Mouse (Mus musculus): ENCODE data around the gene Hectd1. TPM values are rescaled to one million over a fixed set of nuclear protein-coding genes. Genes with fewer than 3 reads are reported as not detected.

Hectd1 gene
- polyA plus RNA-seq, 1 experiment from 2014 or later = 37.0 TPM

DNA sequence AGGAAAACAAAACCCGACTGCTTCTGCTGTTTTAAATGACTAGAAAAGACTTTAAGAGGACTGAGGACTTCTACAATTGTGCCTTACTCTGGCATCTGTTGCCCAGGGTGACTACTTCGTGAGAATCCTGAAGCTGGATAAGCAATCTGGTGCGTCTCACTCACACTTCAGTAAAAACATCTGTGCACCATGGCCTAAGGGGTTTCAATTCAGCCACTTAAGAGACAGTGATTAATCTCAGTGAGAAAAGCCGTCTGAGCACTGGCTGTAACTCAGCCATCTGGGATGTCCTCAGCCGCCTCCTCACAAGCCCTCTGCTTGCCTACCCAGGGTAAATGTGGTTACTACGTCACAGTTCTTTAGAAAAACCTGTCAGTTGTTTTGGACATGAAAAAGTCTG is 84.4 kb downstream of the Hectd1 start:
- no peak overlapping the region for H3K4me2 ChIP-seq (replicated peaks)
- H3K9ac ChIP-seq (replicated peaks) = no peak overlapping the region
- no peak overlapping the region for H3K27ac ChIP-seq
- no peak overlapping the region for H3K4me3 ChIP-seq (replicated peaks)
- ATAC-seq = 0 out of 2 replicates have a peak, but pooled peaks have one; percentile 53
- no peaks in the 10 kb centered on the region for H3K9me3 ChIP-seq
- H3K36me3 ChIP-seq = peaks cover 73% of the 10 kb centered on the region
- H3K4me1 ChIP-seq (replicated peaks) = no peaks in the 10 kb centered on the region
- WGBS = 63% methylated on average over 6 of the region's 6 CpGs
- H3K27me3 ChIP-seq = no peaks in the 10 kb centered on the region

DNA sequence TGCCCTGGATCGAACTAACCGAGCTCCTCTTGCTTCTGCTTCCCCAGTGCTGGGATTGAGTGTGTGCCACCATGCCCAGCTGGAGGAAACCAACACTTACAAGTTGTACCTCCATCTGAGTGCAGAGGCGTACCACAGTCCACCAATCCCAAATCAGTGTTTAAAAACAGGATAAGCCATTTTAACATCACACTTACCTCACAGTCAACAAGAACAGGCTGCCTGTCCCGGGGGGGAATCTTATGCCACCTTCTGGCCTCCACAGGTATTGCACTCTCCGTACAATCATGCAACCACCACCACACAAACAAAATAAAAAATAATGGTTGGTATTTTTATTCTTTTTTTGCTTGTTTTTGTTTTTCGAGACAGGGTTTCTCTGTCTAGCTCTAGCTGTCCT is 87.6 kb downstream of the Hectd1 start:
- H3K9me3 ChIP-seq = no peaks in the 10 kb centered on the region
- no peaks in the 10 kb centered on the region for H3K27me3 ChIP-seq
- no peak for ATAC-seq
- WGBS = 84% methylated on average over 6 of the region's 6 CpGs
- H3K36me3 ChIP-seq = peaks cover 49% of the 10 kb centered on the region
- no peak overlapping the region for H3K27ac ChIP-seq
- no peaks in the 10 kb centered on the region for H3K4me1 ChIP-seq (replicated peaks)
- H3K4me3 ChIP-seq (replicated peaks) = no peak overlapping the region
- no peak overlapping the region for H3K9ac ChIP-seq (replicated peaks)
- H3K4me2 ChIP-seq (replicated peaks) = no peak overlapping the region

DNA sequence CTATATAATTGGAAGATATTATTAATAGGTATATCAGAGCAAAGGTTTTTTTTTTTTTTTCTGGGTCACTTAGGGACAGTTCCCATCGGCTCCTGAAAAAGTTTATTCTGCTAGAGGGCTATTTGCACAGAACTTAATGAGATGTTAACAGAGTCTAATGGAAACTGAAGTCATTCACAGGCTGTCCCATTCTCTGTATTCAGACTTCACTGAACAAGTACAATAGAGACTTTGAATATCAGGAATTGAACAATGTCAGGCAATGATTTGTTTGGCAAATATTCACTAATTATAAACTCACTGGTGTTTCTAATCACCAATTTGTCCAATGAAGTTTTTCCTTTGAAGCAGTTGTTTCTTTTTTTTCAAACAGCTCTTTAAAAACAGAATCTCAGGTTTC is 92.5 kb downstream of the Hectd1 start:
- WGBS = 35% methylated on average over 1 of the region's 1 CpGs
- no peak overlapping the region for H3K4me2 ChIP-seq (replicated peaks)

DNA sequence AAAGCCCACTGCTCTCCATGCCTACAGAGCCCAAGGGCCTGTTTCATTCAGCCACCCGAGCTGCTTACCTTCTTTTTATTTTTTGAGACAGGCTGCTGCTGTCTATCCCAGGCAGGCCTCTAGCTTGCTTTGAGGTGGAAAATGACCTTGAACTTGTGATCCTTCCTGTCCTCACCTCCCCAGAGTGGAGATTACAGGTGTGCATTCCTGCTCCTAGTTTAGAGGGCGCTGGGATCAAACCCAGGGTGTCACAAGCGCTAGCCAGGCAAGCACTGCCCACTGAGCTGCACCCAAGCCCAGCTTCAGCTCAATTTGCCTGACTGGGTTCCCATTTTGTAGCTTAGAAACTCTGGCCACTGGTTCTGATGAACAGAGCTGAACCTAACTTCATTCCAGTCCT is 93.0 kb downstream of the Hectd1 start:
- Histone ChIP-seq H3K4me1 (replicated peaks) (no peaks in the 10 kb centered on the region), H3K27ac (no peak overlapping the region), H3K27me3 (no peaks in the 10 kb centered on the region), H3K4me3 (replicated peaks) (no peak overlapping the region), H3K4me2 (replicated peaks) (no peak overlapping the region), H3K9me3 (no peaks in the 10 kb centered on the region), H3K36me3 (peaks cover 6% of the 10 kb centered on the region; the same call in 1 of the 2 replicates), H3K9ac (replicated peaks) (no peak overlapping the region)
- WGBS = 73% methylated on average over 3 of the region's 3 CpGs
- ATAC-seq = no peak

More for the DNA sequence above, 92.5 kb downstream of the Hectd1 start:
- Histone ChIP-seq H3K9me3 (no peaks in the 10 kb centered on the region), H3K9ac (replicated peaks) (no peak overlapping the region), H3K4me3 (replicated peaks) (no peak overlapping the region), H3K27ac (no peak overlapping the region), H3K4me1 (replicated peaks) (no peaks in the 10 kb centered on the region), H3K27me3 (no peaks in the 10 kb centered on the region), H3K36me3 (peaks cover 11% of the 10 kb centered on the region; the same call in 1 of the 2 replicates)
- no peak for ATAC-seq

DNA sequence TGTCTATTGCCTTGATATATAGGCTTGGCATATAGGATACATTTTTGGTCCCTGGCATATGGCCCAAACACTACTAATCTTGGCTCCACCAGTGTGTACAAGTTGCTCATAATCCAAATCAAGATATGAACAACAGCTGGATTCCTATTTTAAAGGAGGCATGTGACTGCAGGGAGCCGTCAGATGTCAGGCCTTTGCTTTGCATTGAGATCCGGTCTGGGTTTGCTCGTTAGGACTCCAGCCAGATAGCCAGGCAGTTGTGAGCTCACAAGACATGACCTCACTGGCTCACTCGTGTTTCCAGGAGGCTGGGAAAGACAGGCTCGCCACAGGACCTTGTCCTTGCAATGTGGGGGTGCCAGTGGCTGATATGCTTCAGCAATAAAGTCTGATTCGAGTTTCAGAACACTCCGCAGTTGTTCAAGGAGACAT is 93.5 kb downstream of the Hectd1 start:
- Histone ChIP-seq H3K4me1 (replicated peaks) (no peaks in the 10 kb centered on the region), H3K36me3 (peaks cover 9% of the 10 kb centered on the region), H3K4me2 (replicated peaks) (no peak overlapping the region), H3K9me3 (no peaks in the 10 kb centered on the region), H3K9ac (replicated peaks) (no peak overlapping the region), H3K27ac (no peak overlapping the region), H3K4me3 (replicated peaks) (no peak overlapping the region), H3K27me3 (no peaks in the 10 kb centered on the region)
- no peak for ATAC-seq
- 59% methylated on average over 7 of the region's 7 CpGs for WGBS

DNA sequence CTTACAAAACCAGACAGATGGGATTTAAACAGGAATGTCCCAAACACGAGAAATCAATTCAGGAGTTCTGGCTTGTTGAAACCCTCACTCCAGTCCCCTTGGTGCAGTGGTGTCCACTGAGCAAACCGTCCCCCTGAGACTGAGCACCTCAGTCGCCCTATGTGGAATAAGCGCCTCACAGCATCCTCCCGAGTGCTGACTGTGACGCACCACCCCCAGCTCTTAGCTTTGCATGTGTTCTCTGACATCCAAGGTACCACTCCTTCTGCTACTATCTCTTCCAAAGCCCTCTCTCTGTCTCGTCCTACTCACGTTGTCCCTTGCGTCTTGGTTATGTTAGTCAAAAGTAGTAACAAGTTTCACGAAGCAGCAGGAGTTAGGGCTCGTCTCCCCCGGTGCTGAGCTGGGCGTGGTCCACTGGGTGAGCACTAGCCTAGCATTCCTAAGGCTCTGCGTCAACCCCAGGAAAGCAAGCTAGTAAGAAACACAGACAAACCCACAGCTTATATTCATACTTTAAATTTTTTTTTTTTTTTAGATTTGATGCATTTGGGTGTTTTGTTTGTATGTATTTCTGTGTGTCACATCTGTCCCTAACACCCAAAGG is 94.6 kb downstream of the Hectd1 start:
- WGBS = 81% methylated on average over 14 of the region's 14 CpGs
- H3K4me1 ChIP-seq (replicated peaks) = no peaks in the 10 kb centered on the region
- H3K4me2 ChIP-seq (replicated peaks) = no peak overlapping the region
- H3K9me3 ChIP-seq = no peaks in the 10 kb centered on the region
- H3K27ac ChIP-seq = no peak overlapping the region
- ATAC-seq = no peak
- no peak overlapping the region for H3K4me3 ChIP-seq (replicated peaks)
- peaks cover 12% of the 10 kb centered on the region for H3K36me3 ChIP-seq
- H3K27me3 ChIP-seq = no peaks in the 10 kb centered on the region
- H3K9ac ChIP-seq (replicated peaks) = no peak overlapping the region

DNA sequence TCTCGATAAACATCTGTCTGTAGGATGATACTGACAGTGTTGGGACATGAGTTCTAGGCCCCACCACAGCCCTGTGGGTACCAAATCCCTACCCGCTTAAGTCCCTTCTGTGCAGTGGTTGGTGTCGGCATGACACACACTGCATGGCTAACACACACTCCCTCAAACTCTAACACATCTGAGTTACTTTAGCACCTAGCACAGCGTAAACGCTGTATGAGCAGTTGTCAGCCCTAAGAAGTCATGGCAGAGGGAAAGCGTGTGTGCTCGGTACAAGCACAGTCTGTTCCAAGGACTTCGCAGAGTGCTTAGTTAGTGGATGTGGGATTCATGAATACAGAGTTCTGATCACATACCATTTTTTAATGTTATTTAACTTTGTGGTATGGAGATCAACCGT is 99.5 kb downstream of the Hectd1 start:
- no peaks in the 10 kb centered on the region for H3K27me3 ChIP-seq
- no peak overlapping the region for H3K4me3 ChIP-seq (replicated peaks)
- peaks cover 15% of the 10 kb centered on the region for H3K36me3 ChIP-seq
- no peak overlapping the region for H3K9ac ChIP-seq (replicated peaks)
- H3K4me2 ChIP-seq (replicated peaks) = no peak overlapping the region
- 96% methylated on average over 9 of the region's 9 CpGs for WGBS
- no peak overlapping the region for H3K27ac ChIP-seq
- no peaks in the 10 kb centered on the region for H3K4me1 ChIP-seq (replicated peaks)
- no peaks in the 10 kb centered on the region for H3K9me3 ChIP-seq
- no peak for ATAC-seq

DNA sequence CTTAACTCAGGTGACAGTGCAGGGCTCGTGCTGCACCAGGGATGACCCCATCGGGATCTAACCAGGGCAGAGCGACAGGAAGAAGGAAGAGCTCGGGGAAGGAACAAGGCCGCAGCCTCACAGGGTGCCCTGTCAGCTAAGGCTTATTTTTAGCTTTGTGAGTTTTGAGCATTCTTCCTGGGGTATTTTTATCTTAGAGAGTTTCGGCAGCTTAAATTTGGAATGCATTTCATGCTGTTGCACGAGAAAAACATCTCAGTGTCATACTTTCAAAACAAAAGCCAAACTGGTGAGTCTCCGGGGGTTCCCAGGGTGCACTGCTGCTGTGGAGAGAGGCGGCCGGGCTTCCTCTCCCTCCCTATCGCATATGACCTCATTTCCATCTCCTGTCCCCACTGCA is 100.3 kb downstream of the Hectd1 start:
- Histone ChIP-seq H3K27ac (no peak overlapping the region), H3K4me2 (replicated peaks) (no peak overlapping the region), H3K36me3 (peaks cover 14% of the 10 kb centered on the region), H3K9me3 (no peaks in the 10 kb centered on the region), H3K9ac (replicated peaks) (no peak overlapping the region), H3K27me3 (no peaks in the 10 kb centered on the region), H3K4me3 (replicated peaks) (no peak overlapping the region), H3K4me1 (replicated peaks) (no peaks in the 10 kb centered on the region)
- ATAC-seq = no peak
- WGBS = 79% methylated on average over 11 of the region's 11 CpGs

DNA sequence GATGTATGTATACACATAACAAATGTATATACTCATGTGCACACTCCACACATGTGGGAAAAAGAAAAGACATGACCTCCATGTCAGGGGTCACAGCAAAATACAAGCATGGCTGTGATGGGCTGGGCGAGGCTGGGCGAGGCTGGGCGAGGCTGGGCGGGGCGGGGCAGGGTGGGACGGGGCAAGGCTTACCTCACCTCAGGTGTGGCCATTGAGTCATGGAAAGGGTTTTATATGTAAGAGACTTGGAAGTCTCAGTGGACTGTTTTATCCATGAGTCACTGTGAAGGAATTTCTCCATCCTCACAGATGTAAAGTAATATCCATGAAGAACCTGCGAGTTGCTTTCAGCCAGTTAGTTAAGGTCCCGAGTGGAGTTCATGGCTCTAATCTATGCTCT is 107.5 kb downstream of the Hectd1 start:
- ATAC-seq = no peak
- WGBS = 94% methylated on average over 8 of the region's 8 CpGs

DNA sequence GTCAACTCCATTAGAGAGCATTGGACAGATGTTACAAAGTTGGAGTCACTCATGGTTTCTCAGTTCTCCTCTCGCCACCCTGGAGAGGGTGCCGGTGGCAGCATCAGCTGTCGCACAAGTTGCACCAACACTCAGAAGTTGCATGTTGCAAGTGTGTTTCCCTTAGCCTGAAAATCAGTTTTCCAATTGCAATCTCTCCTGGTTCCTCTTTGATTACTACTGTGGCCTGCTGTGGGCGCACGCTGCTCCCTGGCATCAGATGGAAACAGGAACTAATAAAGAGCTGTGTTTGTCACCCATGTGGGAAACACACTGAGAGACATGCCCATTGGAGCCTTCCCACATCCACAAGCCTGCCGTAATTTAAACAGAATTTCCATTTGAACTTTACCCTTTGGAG is 110.7 kb downstream of the Hectd1 start:
- H3K27ac ChIP-seq = no peak overlapping the region
- ATAC-seq = no peak
- H3K9me3 ChIP-seq = 0 out of 2 replicates have a peak, but pooled peaks cover under 1% of the 10 kb centered on the region
- peaks cover 20% of the 10 kb centered on the region for H3K36me3 ChIP-seq
- H3K4me2 ChIP-seq (replicated peaks) = no peak overlapping the region
- H3K9ac ChIP-seq (replicated peaks) = no peak overlapping the region
- no peaks in the 10 kb centered on the region for H3K27me3 ChIP-seq
- H3K4me1 ChIP-seq (replicated peaks) = no peaks in the 10 kb centered on the region; the same call in 1 of the 2 replicates
- no peak overlapping the region for H3K4me3 ChIP-seq (replicated peaks)
- 96% methylated on average over 6 of the region's 6 CpGs for WGBS

More for the DNA sequence above, 107.5 kb downstream of the Hectd1 start:
- no peaks in the 10 kb centered on the region for H3K27me3 ChIP-seq
- H3K4me3 ChIP-seq (replicated peaks) = no peak overlapping the region
- no peak overlapping the region for H3K9ac ChIP-seq (replicated peaks)
- no peaks in the 10 kb centered on the region for H3K9me3 ChIP-seq
- no peak overlapping the region for H3K27ac ChIP-seq
- peaks cover 32% of the 10 kb centered on the region for H3K36me3 ChIP-seq
- H3K4me1 ChIP-seq (replicated peaks) = no peaks in the 10 kb centered on the region; the same call in 1 of the 2 replicates
- H3K4me2 ChIP-seq (replicated peaks) = no peak overlapping the region

DNA sequence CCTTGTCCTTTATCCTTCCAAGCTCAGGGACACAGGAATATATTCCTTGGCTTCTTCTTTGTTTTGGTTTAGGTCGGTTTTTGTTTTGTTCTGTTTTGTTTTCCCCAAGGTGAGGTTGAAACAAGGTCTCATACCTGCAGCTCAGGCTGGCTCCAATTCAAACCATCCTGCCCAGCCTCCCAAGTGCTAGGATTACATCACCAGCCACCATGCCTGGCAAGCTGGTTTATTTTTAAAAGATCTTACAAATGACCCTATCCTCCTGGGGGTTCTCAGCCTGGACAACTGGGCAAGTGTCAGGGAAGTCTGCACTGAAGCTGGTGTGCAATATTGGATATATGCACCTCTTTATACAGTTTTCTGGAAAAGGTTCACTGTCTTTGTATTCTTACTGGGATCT is 116.7 kb downstream of the Hectd1 start:
- Histone ChIP-seq H3K4me1 (replicated peaks) (no peaks in the 10 kb centered on the region), H3K4me3 (replicated peaks) (no peak overlapping the region), H3K4me2 (replicated peaks) (no peak overlapping the region), H3K9ac (replicated peaks) (no peak overlapping the region), H3K36me3 (no peaks in the 10 kb centered on the region), H3K27me3 (no peaks in the 10 kb centered on the region), H3K27ac (no peak overlapping the region), H3K9me3 (0 out of 2 replicates have a peak, but pooled peaks cover 2% of the 10 kb centered on the region)
- WGBS = 93% methylated on average over 1 of the region's 1 CpGs
- ATAC-seq = no peak

DNA sequence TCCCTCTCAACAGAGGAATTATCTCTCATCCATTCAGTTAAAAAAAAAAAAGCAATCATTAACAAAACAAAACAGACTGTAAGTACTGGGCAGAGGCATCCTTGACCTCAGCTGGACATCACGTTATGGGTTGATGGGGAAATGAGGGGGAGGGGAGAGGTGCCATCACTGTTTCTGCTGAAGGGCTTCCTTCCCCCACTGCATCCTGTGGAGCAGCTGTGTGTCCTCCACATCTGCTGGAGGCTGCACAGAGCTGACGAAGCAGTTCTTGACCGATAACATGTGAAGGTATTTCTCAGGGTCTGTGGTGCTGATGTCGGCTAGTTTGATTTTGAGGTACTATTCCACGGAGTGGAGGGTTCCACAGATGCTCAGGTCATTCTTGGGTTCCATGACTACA is 119.2 kb downstream of the Hectd1 start:
- 82% methylated on average over 5 of the region's 5 CpGs for WGBS
- H3K27me3 ChIP-seq = no peaks in the 10 kb centered on the region
- H3K27ac ChIP-seq = no peak overlapping the region
- no peak overlapping the region for H3K4me3 ChIP-seq (replicated peaks)
- no peak overlapping the region for H3K4me2 ChIP-seq (replicated peaks)
- no peak for ATAC-seq
- H3K4me1 ChIP-seq (replicated peaks) = no peaks in the 10 kb centered on the region
- no peak overlapping the region for H3K9ac ChIP-seq (replicated peaks)
- H3K9me3 ChIP-seq = 0 out of 2 replicates have a peak, but pooled peaks cover 2% of the 10 kb centered on the region
- no peaks in the 10 kb centered on the region for H3K36me3 ChIP-seq

DNA sequence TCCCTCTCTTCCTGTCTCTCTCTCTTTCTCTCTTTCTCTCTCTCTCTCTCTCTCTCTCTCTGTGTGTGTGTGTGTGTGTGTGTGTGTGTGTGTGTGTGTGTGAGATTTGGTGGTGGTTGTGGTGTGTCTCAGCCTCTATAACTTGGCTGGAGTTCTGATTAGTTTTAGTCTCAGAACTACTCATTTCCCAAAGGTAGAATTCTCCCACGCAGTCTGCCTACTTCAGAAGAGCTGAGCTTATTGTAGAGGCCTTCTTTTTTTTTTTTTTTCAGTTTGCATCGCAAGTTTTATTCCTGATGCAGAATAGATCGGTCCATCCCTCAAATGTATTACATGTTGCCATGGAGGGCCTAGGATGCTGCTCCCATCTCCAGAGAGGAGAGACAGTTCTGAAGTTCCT is 119.6 kb downstream of the Hectd1 start:
- H3K4me1 ChIP-seq (replicated peaks) = no peaks in the 10 kb centered on the region
- WGBS = 83% methylated on average over 3 of the region's 3 CpGs
- H3K27ac ChIP-seq = no peak overlapping the region
- no peak overlapping the region for H3K4me3 ChIP-seq (replicated peaks)
- H3K9ac ChIP-seq (replicated peaks) = no peak overlapping the region
- H3K27me3 ChIP-seq = no peaks in the 10 kb centered on the region
- no peak for ATAC-seq
- H3K9me3 ChIP-seq = 0 out of 2 replicates have a peak, but pooled peaks cover 2% of the 10 kb centered on the region
- H3K4me2 ChIP-seq (replicated peaks) = no peak overlapping the region
- H3K36me3 ChIP-seq = no peaks in the 10 kb centered on the region
